Comparison of ENCODE assay signal across 7 mouse cellular contexts in the genomic region with DNA sequence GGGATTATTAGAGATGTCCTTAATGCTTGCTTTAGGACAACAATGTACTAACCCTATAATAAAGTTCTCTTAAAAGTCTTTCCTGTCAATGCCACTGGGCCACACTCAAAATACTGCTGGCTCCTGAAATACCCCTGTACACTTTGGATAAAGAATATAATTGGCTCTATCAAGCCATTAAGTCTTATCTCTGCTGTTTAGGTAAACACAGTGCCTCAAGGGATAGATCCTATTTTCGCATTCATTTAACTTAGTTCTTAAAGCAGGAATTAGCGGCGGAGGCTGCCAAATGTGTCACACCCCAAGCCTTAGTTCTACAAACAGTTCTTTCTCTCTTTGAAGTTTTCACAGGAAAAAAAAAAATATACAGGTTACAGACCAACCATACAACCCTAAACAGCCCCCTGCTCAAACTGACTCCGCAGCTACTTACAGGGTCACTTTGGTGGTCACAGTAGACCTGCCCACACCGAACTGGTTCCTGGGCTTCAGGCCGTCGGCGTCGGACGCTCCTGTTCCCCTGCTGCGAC.
DNase-seq lines count a peak whose midpoint lies in the region; ATAC-seq and TF ChIP-seq lines count a peak whose summit lies in the region.

No protein-coding gene starts in this region.

- peaks cover 14% of the 10 kb centered on the region for H3K4me1 ChIP-seq in spleen, adult 2 months (ENCODE audit: control insufficient read depth, insufficient read depth, insufficient read length)
- H3K4me1 ChIP-seq in forebrain, embryonic 12.5 days = peaks cover 31% of the 10 kb centered on the region
- H3K4me1 ChIP-seq in limb, embryonic 15.5 days = peaks cover 35% of the 10 kb centered on the region
- peaks cover 20% of the 10 kb centered on the region for H3K4me1 ChIP-seq in stomach, embryonic 16.5 days (ENCODE audit: control insufficient read depth, insufficient read depth, low read length)

- peak overlapping the region; percentile 97 for H3K4me3 ChIP-seq in spleen, adult 2 months (ENCODE audit: extremely low read depth, insufficient read depth, insufficient read length)
- peak overlapping the region; percentile 44 for H3K4me3 ChIP-seq in forebrain, embryonic 12.5 days (replicated peaks)
- H3K4me3 ChIP-seq in limb, embryonic 15.5 days = peak overlapping the region; percentile 64
- H3K4me3 ChIP-seq in stomach, embryonic 16.5 days (replicated peaks; ENCODE audit: low read length) = peak overlapping the region; percentile 72

- peak overlapping the region; percentile 61 for H3K4me2 ChIP-seq in forebrain, embryonic 12.5 days
- peak overlapping the region; percentile 81 for H3K4me2 ChIP-seq in limb, embryonic 15.5 days
- H3K4me2 ChIP-seq in stomach, embryonic 16.5 days (ENCODE audit: low read depth, low read length) = peak overlapping the region; percentile 66

- H3K9me3 ChIP-seq in forebrain, embryonic 12.5 days = no peaks in the 10 kb centered on the region
- H3K9me3 ChIP-seq in limb, embryonic 15.5 days = no peaks in the 10 kb centered on the region
- H3K9me3 ChIP-seq in stomach, embryonic 16.5 days (replicated peaks; ENCODE audit: control insufficient read depth, low read length) = no peaks in the 10 kb centered on the region

- TF ChIP-seq CTCF in spleen, adult 2 months (IDR thresholded peaks at IDR 0.05; ENCODE audit: extremely low read depth, insufficient read depth, insufficient read length, insufficient replicate concordance) = no peak

- no peak for DNase-seq in spleen, adult 2 months (ENCODE audit: low read depth in 1 of 2, low spot score in 2 of 2)
- DNase-seq in spleen, adult 12 weeks (ENCODE audit: low spot score) = no peak
- DNase-seq in right cerebral cortex, postnatal 36 days (ENCODE audit: low spot score in 2 of 2) = no peak
- DNase-seq in layer of hippocampus, postnatal 25 days (ENCODE audit: extremely low spot score in 1 of 2, low spot score in 1 of 2) = no peak

- H3K36me3 ChIP-seq in spleen, adult 2 months (ENCODE audit: control insufficient read depth, insufficient read depth, low read length) = peaks cover 4% of the 10 kb centered on the region; the same call in 1 of the 2 replicates
- no peaks in the 10 kb centered on the region for H3K36me3 ChIP-seq in forebrain, embryonic 12.5 days (replicated peaks)
- H3K36me3 ChIP-seq in limb, embryonic 15.5 days = no peaks in the 10 kb centered on the region
- no peaks in the 10 kb centered on the region for H3K36me3 ChIP-seq in stomach, embryonic 16.5 days (ENCODE audit: control insufficient read depth, insufficient read depth, low read length)

- peak overlapping the region; percentile 87 for H3K27ac ChIP-seq in spleen, adult 2 months (ENCODE audit: insufficient read depth, low read length)
- H3K27ac ChIP-seq in forebrain, embryonic 12.5 days = no peak overlapping the region
- H3K27ac ChIP-seq in limb, embryonic 15.5 days = no peak overlapping the region
- no peak overlapping the region for H3K27ac ChIP-seq in stomach, embryonic 16.5 days (ENCODE audit: low read length)

- no peak for TF ChIP-seq POLR2A in spleen, adult 2 months (IDR thresholded peaks at IDR 0.05; ENCODE audit: low read depth, low read length)

- WGBS in spleen, adult 2 months = 3% methylated on average over 11 of the region's 11 CpGs
- 1% methylated on average over 11 of the region's 11 CpGs for WGBS in forebrain, embryonic 12.5 days
- 2% methylated on average over 11 of the region's 11 CpGs for WGBS in limb, embryonic 15.5 days
- 7% methylated on average over 11 of the region's 11 CpGs for WGBS in stomach, embryonic 16.5 days

- ATAC-seq in forebrain, embryonic 12.5 days (ENCODE audit: low FRiP score) = no peak
- no peak for ATAC-seq in limb, embryonic 15.5 days (ENCODE audit: insufficient number of reproducible peaks, low FRiP score, low TSS enrichment, low read depth)
- ATAC-seq in stomach, embryonic 16.5 days (ENCODE audit: insufficient read depth, low FRiP score) = no peak

- no peak overlapping the region for H3K9ac ChIP-seq in forebrain, embryonic 12.5 days
- H3K9ac ChIP-seq in limb, embryonic 15.5 days = peak overlapping the region; percentile 44; the same call in 1 of the 2 replicates
- H3K9ac ChIP-seq in stomach, embryonic 16.5 days (ENCODE audit: low read length) = peak overlapping the region; percentile 69

- H3K27me3 ChIP-seq in spleen, adult 2 months (ENCODE audit: control insufficient read depth, insufficient read depth, low read length) = peaks cover 7% of the 10 kb centered on the region; the same call in 1 of the 2 replicates
- H3K27me3 ChIP-seq in forebrain, embryonic 12.5 days = peaks cover 77% of the 10 kb centered on the region
- H3K27me3 ChIP-seq in limb, embryonic 15.5 days = peaks cover 41% of the 10 kb centered on the region
- peaks cover 31% of the 10 kb centered on the region for H3K27me3 ChIP-seq in stomach, embryonic 16.5 days (ENCODE audit: control insufficient read depth, insufficient read depth, low read length)

Comparison
In these comparisons a context has a peak if more than half of its experiments do, and no peak if none do; other contexts are left out.
1. H3K4me3 ChIP-seq: peak in every context shown above with its lines; median percentile 97 in spleen, adult 2 months; 72 in stomach, embryonic 16.5 days; 64 in limb, embryonic 15.5 days; 44 in forebrain, embryonic 12.5 days.